Comparison of ENCODE assay signal across 26 mouse cellular contexts in the genomic region with DNA sequence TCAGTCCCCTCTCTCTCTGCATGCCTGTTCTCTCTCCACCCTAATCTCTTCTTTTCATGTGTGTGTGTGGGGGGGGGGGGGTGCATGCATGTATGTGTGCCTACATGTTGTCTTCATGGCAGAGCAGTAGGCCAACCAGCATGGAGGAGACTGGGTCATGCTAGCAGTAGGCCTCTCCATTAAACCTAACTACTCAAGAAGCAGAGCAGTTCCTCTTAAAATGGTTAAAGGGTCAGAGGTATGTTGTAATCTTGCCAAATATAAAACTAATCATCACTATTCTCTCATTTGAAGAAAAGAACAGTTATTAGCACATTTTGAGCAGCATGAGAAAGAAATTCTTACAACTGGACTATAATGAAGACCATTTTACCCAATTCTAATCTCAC.
DNase-seq lines count a peak whose midpoint lies in the region; ATAC-seq and TF ChIP-seq lines count a peak whose summit lies in the region.
"Had no signal": no experiment of that assay in that cellular context is flagged by ENCODE, and none has a peak within 500 bp of the region (broad histone marks: within the 10 kb centered on the region; RNA-seq: fewer than 3 reads in every experiment).

No protein-coding gene starts in this region.

- no peaks in the 10 kb centered on the region for H3K36me3 ChIP-seq in ES-E14 (ENCODE audit: control insufficient read depth, insufficient read depth, low read length, poor library complexity, severe bottlenecking)
- H3K36me3 ChIP-seq: embryonic facial prominence, embryonic 13.5 days; embryonic facial prominence, embryonic 15.5 days; forebrain, embryonic 12.5 days had no signal

- 0 out of 2 replicates have a peak overlapping the region, but pooled peaks have one; percentile 47 for H3K27ac ChIP-seq in ES-E14 (ENCODE audit: insufficient read depth, low read depth, low read length, poor library complexity, severe bottlenecking)
- H3K27ac ChIP-seq: embryonic facial prominence, embryonic 13.5 days; embryonic facial prominence, embryonic 15.5 days; forebrain, embryonic 10.5 days; forebrain, embryonic 12.5 days had no signal

- no peak overlapping the region for H3K9ac ChIP-seq in ES-E14 (ENCODE audit: insufficient read depth, low read depth, low read length, poor library complexity, severe bottlenecking)
- H3K9ac ChIP-seq: embryonic facial prominence, embryonic 13.5 days; embryonic facial prominence, embryonic 15.5 days; forebrain, embryonic 12.5 days had no signal

- H3K4me3 ChIP-seq in ES-E14 (ENCODE audit: insufficient read depth in 1 of 2, low read depth in 1 of 2, low read length in 2 of 2, poor library complexity in 1 of 2, severe bottlenecking in 1 of 2): no peak overlapping the region
- H3K4me3 ChIP-seq: embryonic facial prominence, embryonic 13.5 days; embryonic facial prominence, embryonic 15.5 days; erythroblast, embryonic 14.5 days; forebrain, embryonic 10.5 days; forebrain, embryonic 12.5 days had no signal

- H3K4me1 ChIP-seq in ES-E14 (ENCODE audit: control insufficient read depth in 2 of 2, insufficient read depth in 2 of 2, low read length in 2 of 2, poor library complexity in 1 of 2): peaks cover 0 to 2% of the 10 kb centered on the region in 2 experiments; a peak in 1 of 4 replicates
- H3K4me1 ChIP-seq: embryonic facial prominence, embryonic 13.5 days; embryonic facial prominence, embryonic 15.5 days; forebrain, embryonic 12.5 days had no signal

- DNase-seq in 416B (ENCODE audit: low read depth) (peak; percentile 42), ES-E14 (ENCODE audit: low read depth, low spot score) (no peak)
- DNase-seq in cerebellum, adult 11 months: no peak
- no peak for DNase-seq in left cerebral cortex, postnatal 36 days (ENCODE audit: low spot score in 2 of 2)
- no peak for DNase-seq in layer of hippocampus, postnatal 36 days
- no peak for DNase-seq in spleen, postnatal 10 days (ENCODE audit: low spot score in 2 of 2)
- DNase-seq: adrenal gland, adult 2 months; adrenal gland, postnatal 10 days; adrenal gland, postnatal 25 days; B cell, adult 2 months; cerebellum, adult 11-12 months; cerebellum, adult 2 months; cerebellum, adult 9-10 months; cerebellum, postnatal 10 days; cerebellum, postnatal 25 days; embryo, embryonic 11 days had no signal

- ATAC-seq in granulocyte monocyte progenitor cell, adult 5-6 weeks (replicated peaks; ENCODE audit: poor library complexity, severe bottlenecking): peak; percentile 83
- peak; percentile 72 for ATAC-seq in megakaryocyte progenitor cell, adult 5-6 weeks (replicated peaks; ENCODE audit: poor library complexity)
- ATAC-seq: CD4-positive, CD25-positive, alpha-beta regulatory T cell, adult 4 months; forebrain, embryonic 14.5 days; forebrain, embryonic 16.5 days had no signal

- in situ Hi-C loops in ES-E14 (cut with MboI; ENCODE audit: low sequenced_read_pairs in 2 of 2, unreplicated experiment in 2 of 2): no loop called here

- H3K9me3 ChIP-seq in ES-E14 (ENCODE audit: control insufficient read depth, insufficient read depth, low read depth, low read length): no peaks in the 10 kb centered on the region
- H3K9me3 ChIP-seq: embryonic facial prominence, embryonic 13.5 days; embryonic facial prominence, embryonic 15.5 days; forebrain, embryonic 10.5 days; forebrain, embryonic 12.5 days had no signal

- intact Hi-C loops in left cerebral cortex, postnatal 36 days (cut with DNase I): no loop called here

TF ChIP-seq in ES-E14, 5 proteins besides CTCF, POLR2A, EP300 and RAD21:
- TF ChIP-seq MAFK (IDR thresholded peaks at IDR 0.05; ENCODE audit: insufficient read depth, low read depth, low read length) (no peak), HCFC1 (IDR thresholded peaks at IDR 0.05; ENCODE audit: borderline replicate concordance, insufficient read depth, low read length) (no peak)
